Mouse (Mus musculus) neutrophil, adult 5-6 weeks (primary cell): Measurements from ENCODE around the gene Clba1. TPM values are rescaled to one million over a fixed set of nuclear protein-coding genes. Genes with fewer than 3 reads are reported as not detected.
"Not testable (repeated sequence)": the region's sequence is repeated elsewhere in the genome, so short reads cannot be mapped to it uniquely, and the experiment has no call there.

Source experiments
- ATAC-seq: fragments of 151-379, 151-347 bp; 2 replicates; pipeline ENCODE4 v1.8.0; 2017; ENCODE audit warnings: mild to moderate bottlenecking, moderate TSS enrichment; ENCODE audit not compliant: insufficient number of reproducible peaks, poor library complexity, low FRiP score, severe bottlenecking; ENCODE audit errors: extremely low read depth
- total RNA-seq: library from RNA; stranded (forward); fragments of 200-1000 nt; gene quantifications from 2 replicates; pipeline ENCODE4 v1.2.3, GENCODE M21; 2017

Gene Clba1
- total RNA-seq, 1 experiment from 2014 or later, result 0.70 TPM

GRCm38 (mm10) chr12:112835046-112835445 is 26.3 kb downstream of the Clba1 start:
- no peak for ATAC-seq

GRCm38 (mm10) chr12:112840209-112841086 is 31.7 kb downstream of the Clba1 start:
- ATAC-seq, result peak; percentile 52; the same call in 1 of the 2 replicates

GRCm38 (mm10) chr12:112841338-112841892 is 32.7 kb downstream of the Clba1 start:
- not testable (repeated sequence) for ATAC-seq

- not testable (repeated sequence) for ATAC-seq
Measured at GRCm38 (mm10) chr12:112842128-112842527, 33.4 kb downstream of the Clba1 start.

GRCm38 (mm10) chr12:112843803-112844202 is 35.1 kb downstream of the Clba1 start:
- peak; percentile 88 for ATAC-seq

GRCm38 (mm10) chr12:112847880-112848279 is 39.1 kb downstream of the Clba1 start:
- ATAC-seq, result no peak

- no peak for ATAC-seq
Measured at GRCm38 (mm10) chr12:112849235-112850022, 40.7 kb downstream of the Clba1 start.

- no peak for ATAC-seq
Measured at GRCm38 (mm10) chr12:112850344-112850743, 41.6 kb downstream of the Clba1 start.

- ATAC-seq, result no peak
Measured at GRCm38 (mm10) chr12:112851116-112851515, 42.4 kb downstream of the Clba1 start.

- no peak for ATAC-seq
Measured at GRCm38 (mm10) chr12:112853050-112853729, 44.5 kb downstream of the Clba1 start.

GRCm38 (mm10) chr12:112854610-112855333 is 46.0 kb downstream of the Clba1 start:
- ATAC-seq, result peak; percentile 52

GRCm38 (mm10) chr12:112856338-112856737 is 47.6 kb downstream of the Clba1 start:
- no peak for ATAC-seq

GRCm38 (mm10) chr12:112857021-112857925 is 48.5 kb downstream of the Clba1 start:
- ATAC-seq, result no peak

- no peak for ATAC-seq
Measured at GRCm38 (mm10) chr12:112858581-112859336, 50.0 kb downstream of the Clba1 start.

- ATAC-seq, result peak; percentile 19; the same call in 1 of the 2 replicates
Measured at GRCm38 (mm10) chr12:112859930-112860329, 51.2 kb downstream of the Clba1 start.

GRCm38 (mm10) chr12:112860765-112861164 is 52.0 kb downstream of the Clba1 start:
- ATAC-seq, result peak; percentile 78

GRCm38 (mm10) chr12:112861911-112862321 is 53.2 kb downstream of the Clba1 start:
- peak; percentile 17; the same call in 1 of the 2 replicates for ATAC-seq
